Mouse (Mus musculus): ENCODE data around the gene Hoxa11. TPM values are rescaled to one million over a fixed set of nuclear protein-coding genes. Genes with fewer than 3 reads are reported as not detected.

Gene Hoxa11
- total RNA-seq (2023), result not detected in 4 replicates

GRCm38 (mm10) chr6:52245757-52246142 lies at the start of gene Hoxa11:
Gene Hoxa11, minus strand, starts transcription at chr6:52245810.

GRCm38 (mm10) chr6:52260654-52261575 lies 15.3 kb upstream of the Hoxa11 start, which contains the start of gene Hoxa13:
Gene Hoxa13, minus strand, starts transcription at chr6:52260880.

GRCm38 (mm10) chr6:52240389-52241000 lies 5.1 kb downstream of the Hoxa11 start, which contains the start of gene Hoxa10:
Gene Hoxa10, minus strand, starts transcription at chr6:52240854.

GRCm38 (mm10) chr6:52230516-52231165 lies 15.0 kb downstream of the Hoxa11 start, which contains the start of gene Hoxa9:
Gene Hoxa9, minus strand, starts transcription at chr6:52231089.

GRCm38 (mm10) chr6:52221337-52221992 lies 24.1 kb downstream of the Hoxa11 start, which contains the start of gene Hoxa7:
Gene Hoxa7, minus strand, starts transcription at chr6:52221854.

GRCm38 (mm10) chr6:52213119-52213986 lies 32.3 kb downstream of the Hoxa11 start, which contains the start of the genes Hoxa3 and Gm28308:
Gene Hoxa3, minus strand, starts transcription at chr6:52213336.
Gene Gm28308, minus strand, starts transcription at chr6:52213339.

GRCm38 (mm10) chr6:52208072-52208867 lies 37.3 kb downstream of the Hoxa11 start, which contains the start of gene Hoxa6:
Gene Hoxa6, minus strand, starts transcription at chr6:52208722.

GRCm38 (mm10) chr6:52204050-52204752 lies 41.4 kb downstream of the Hoxa11 start, which contains the start of gene Hoxa5:
Gene Hoxa5, minus strand, starts transcription at chr6:52204587.

Other genes starting within 250 kb of the Hoxa11 start
- 40.5 to 48.4 TPM (median 41.9 TPM) in 4 replicates for gene Skap2, start 233.3 kb downstream of the Hoxa11 start, total RNA-seq (2023)
- not detected in 4 replicates for gene Hoxa1, start 87.5 kb downstream of the Hoxa11 start, total RNA-seq (2023)
- gene Hoxa2, start 81.0 kb downstream of the Hoxa11 start, total RNA-seq (2023), result not detected in 4 replicates
- gene 5730596B20Rik, start 68.3 kb downstream of the Hoxa11 start, total RNA-seq (2023), result not detected in 4 replicates
- gene Hoxa4, start 54.1 kb downstream of the Hoxa11 start, total RNA-seq (2023), result not detected in 4 replicates
- gene Hoxa5, start 41.2 kb downstream of the Hoxa11 start, total RNA-seq (2023), result not detected in 4 replicates
- gene Hoxa6, start 37.1 kb downstream of the Hoxa11 start, total RNA-seq (2023), result not detected in 4 replicates
- 0.58 TPM in 1 of 4 replicates, not detected in the others for gene Hoxa3, start 32.5 kb downstream of the Hoxa11 start, total RNA-seq (2023)
- gene Gm28308, start 32.5 kb downstream of the Hoxa11 start, total RNA-seq (2023), result not detected in 4 replicates
- not detected in 4 replicates for gene Hoxa7, start 24.0 kb downstream of the Hoxa11 start, total RNA-seq (2023)
- not detected in 4 replicates for gene Hoxa9, start 14.7 kb downstream of the Hoxa11 start, total RNA-seq (2023)
- not detected in 4 replicates for gene Hoxa10, start 5.0 kb downstream of the Hoxa11 start, total RNA-seq (2023)
- not detected in 4 replicates for gene Hoxa13, start 15.1 kb upstream of the Hoxa11 start, total RNA-seq (2023)
- gene Evx1, start 67.7 kb upstream of the Hoxa11 start, total RNA-seq (2023), result not detected in 4 replicates